Mouse (Mus musculus) liver, embryonic 15.5 days (tissue): ENCODE data around the gene Atad1. TPM values are rescaled to one million over a fixed set of nuclear protein-coding genes. Genes with fewer than 3 reads are reported as not detected.
"Not testable (repeated sequence)": the region's sequence is repeated elsewhere in the genome, so short reads cannot be mapped to it uniquely, and the experiment has no call there.

ENCODE experiments used
- ATAC-seq: fragments of 200-750 bp; cut with Nextera tagmentation; 2 replicates; pipeline ENCODE4 v1.8.0; 2017; ENCODE audit warnings: moderate number of reproducible peaks, mild to moderate bottlenecking, moderate library complexity; ENCODE audit not compliant: insufficient read depth
- H3K27ac ChIP-seq: fragments of 300-500 bp; sonication (generic); replicated peaks from 2 replicates; pipeline ENCODE4 v1.5.1; 2015; ENCODE audit warnings: mild to moderate bottlenecking, inconsistent platforms
- H3K27me3 ChIP-seq: fragments of 300-500 bp; sonication (generic); 2 replicates; pipeline ENCODE4 v1.6.1; 2015; ENCODE audit warnings: mild to moderate bottlenecking, inconsistent platforms
- H3K36me3 ChIP-seq: fragments of 300-500 bp; sonication (generic); replicated peaks from 2 replicates; pipeline ENCODE4 v1.6.1; 2015; ENCODE audit warnings: moderate library complexity, mild to moderate bottlenecking, inconsistent platforms
- H3K4me1 ChIP-seq: fragments of 300-500 bp; sonication (generic); replicated peaks from 2 replicates; pipeline ENCODE4 v1.6.1; 2015; ENCODE audit warnings: inconsistent platforms
- H3K4me2 ChIP-seq: fragments of 300-500 bp; sonication (generic); 2 replicates; pipeline ENCODE4 v1.6.1; 2015; ENCODE audit warnings: moderate library complexity, mild to moderate bottlenecking, inconsistent platforms
- H3K4me3 ChIP-seq: fragments of 300-500 bp; sonication (generic); replicated peaks from 2 replicates; pipeline ENCODE4 v1.5.1; 2015; ENCODE audit warnings: mild to moderate bottlenecking, inconsistent platforms
- H3K9ac ChIP-seq: fragments of 300-500 bp; sonication (generic); 2 replicates; pipeline ENCODE4 v1.6.1; 2015; ENCODE audit warnings: moderate library complexity, mild to moderate bottlenecking, inconsistent platforms
- H3K9me3 ChIP-seq: fragments of 300-500 bp; sonication (generic); replicated peaks from 2 replicates; pipeline ENCODE4 v1.6.1; 2016; ENCODE audit warnings: inconsistent platforms
- WGBS: fragments of 180-500 bp; shearing (Covaris S2); methylation state at CpG from one replicate; pipeline ENCODE4 v1.1.7; 2015; ENCODE audit warnings: mixed read lengths; ENCODE audit not compliant: insufficient replicate concordance; 5-methylcytosine and 5-hydroxymethylcytosine counted together
- polyA plus RNA-seq: library from polyadenylated mRNA; unstranded; fragments of >200 nt; fragmentation: Nextera tagmentation; extraction: Ambion mirVana; gene quantifications from 2 replicates; pipeline ENCODE4 v1.2.1, GENCODE M21; 2015

Atad1 gene
- polyA plus RNA-seq, 1 experiment from 2014 or later = 20.6 TPM

GRCm38 (mm10) chr19:32712588-32713042 is 27.0 kb downstream of the Atad1 start:
- Histone ChIP-seq H3K36me3 (no peaks in the 10 kb centered on the region), H3K4me2 (peak overlapping the region; percentile 88), H3K4me3 (peak overlapping the region; percentile 85), H3K9me3 (no peaks in the 10 kb centered on the region), H3K27ac (peak overlapping the region; percentile 80), H3K9ac (peak overlapping the region; percentile 84), H3K4me1 (peaks cover 32% of the 10 kb centered on the region), H3K27me3 (no peaks in the 10 kb centered on the region)
- WGBS = 2% methylated on average over 11 of the region's 11 CpGs
- ATAC-seq = peak; percentile 82

GRCm38 (mm10) chr19:32711761-32712541 is 27.6 kb downstream of the Atad1 start:
- Histone ChIP-seq H3K4me3 (peak overlapping the region; percentile 85), H3K9me3 (no peaks in the 10 kb centered on the region), H3K4me2 (peak overlapping the region; percentile 88), H3K36me3 (no peaks in the 10 kb centered on the region), H3K9ac (peak overlapping the region; percentile 84), H3K4me1 (peaks cover 32% of the 10 kb centered on the region), H3K27me3 (no peaks in the 10 kb centered on the region), H3K27ac (peak overlapping the region; percentile 80)
- WGBS = under 1% methylated on average over 63 of the region's 63 CpGs
- ATAC-seq = peak; percentile 95

- 39% methylated on average over 3 of the region's 3 CpGs for WGBS
- no peak overlapping the region for H3K9ac ChIP-seq
- H3K27me3 ChIP-seq = no peaks in the 10 kb centered on the region
- peaks cover 11% of the 10 kb centered on the region for H3K36me3 ChIP-seq
- no peak overlapping the region for H3K4me2 ChIP-seq
- no peak overlapping the region for H3K27ac ChIP-seq
- no peak for ATAC-seq
- H3K4me1 ChIP-seq = peaks cover 32% of the 10 kb centered on the region
- no peak overlapping the region for H3K4me3 ChIP-seq
- no peaks in the 10 kb centered on the region for H3K9me3 ChIP-seq
These were observed 29.3 kb downstream of the Atad1 start for GRCm38 (mm10) chr19:32710288-32710687.

- no peak overlapping the region for H3K9ac ChIP-seq
- H3K27ac ChIP-seq = no peak overlapping the region
- WGBS = 72% methylated on average over 5 of the region's 5 CpGs
- H3K27me3 ChIP-seq = no peaks in the 10 kb centered on the region
- no peaks in the 10 kb centered on the region for H3K9me3 ChIP-seq
- H3K4me2 ChIP-seq = no peak overlapping the region
- peaks cover 27% of the 10 kb centered on the region for H3K4me1 ChIP-seq
- H3K4me3 ChIP-seq = no peak overlapping the region
- H3K36me3 ChIP-seq = peaks cover 21% of the 10 kb centered on the region
- no peak for ATAC-seq
These were observed 30.6 kb downstream of the Atad1 start for GRCm38 (mm10) chr19:32708996-32709395.

GRCm38 (mm10) chr19:32702191-32702590 is 37.4 kb downstream of the Atad1 start:
- ATAC-seq = no peak
- peaks cover 55% of the 10 kb centered on the region for H3K36me3 ChIP-seq
- H3K27me3 ChIP-seq = no peaks in the 10 kb centered on the region
- no peak overlapping the region for H3K4me3 ChIP-seq
- H3K4me1 ChIP-seq = no peaks in the 10 kb centered on the region
- H3K4me2 ChIP-seq = no peak overlapping the region
- no peaks in the 10 kb centered on the region for H3K9me3 ChIP-seq
- no peak overlapping the region for H3K27ac ChIP-seq
- H3K9ac ChIP-seq = no peak overlapping the region
- WGBS = 71% methylated on average over 3 of the region's 3 CpGs

GRCm38 (mm10) chr19:32696674-32697073 is 42.9 kb downstream of the Atad1 start:
- no peak for ATAC-seq
- Histone ChIP-seq H3K4me3 (no peak overlapping the region), H3K4me2 (no peak overlapping the region), H3K9me3 (no peaks in the 10 kb centered on the region), H3K27me3 (no peaks in the 10 kb centered on the region), H3K27ac (no peak overlapping the region), H3K4me1 (no peaks in the 10 kb centered on the region), H3K9ac (no peak overlapping the region), H3K36me3 (peaks cover 60% of the 10 kb centered on the region)
- WGBS = 66% methylated on average over 2 of the region's 2 CpGs

- no peaks in the 10 kb centered on the region; the same call in 1 of the 2 replicates for H3K4me1 ChIP-seq
- no peak overlapping the region for H3K9ac ChIP-seq
- no peaks in the 10 kb centered on the region for H3K27me3 ChIP-seq
- WGBS = 42% methylated on average over 6 of the region's 6 CpGs
- H3K27ac ChIP-seq = no peak overlapping the region
- H3K4me2 ChIP-seq = no peak overlapping the region
- H3K9me3 ChIP-seq = no peaks in the 10 kb centered on the region
- ATAC-seq = no peak
- H3K36me3 ChIP-seq = peaks cover 47% of the 10 kb centered on the region
- no peak overlapping the region for H3K4me3 ChIP-seq
These were observed 49.9 kb downstream of the Atad1 start for GRCm38 (mm10) chr19:32689724-32690123.

- not testable (repeated sequence) for ATAC-seq, H3K9ac ChIP-seq
These were observed 51.4 kb downstream of the Atad1 start for GRCm38 (mm10) chr19:32688227-32688626.

GRCm38 (mm10) chr19:32687721-32688120 is 51.9 kb downstream of the Atad1 start:
- Histone ChIP-seq H3K4me3 (no peak overlapping the region), H3K4me2 (no peak overlapping the region), H3K27ac (no peak overlapping the region), H3K36me3 (peaks cover 32% of the 10 kb centered on the region), H3K4me1 (no peaks in the 10 kb centered on the region; the same call in 1 of the 2 replicates), H3K27me3 (no peaks in the 10 kb centered on the region), H3K9me3 (no peaks in the 10 kb centered on the region), H3K9ac (no peak overlapping the region)
- no peak for ATAC-seq
- 78% methylated on average over 5 of the region's 5 CpGs for WGBS

More at GRCm38 (mm10) chr19:32688227-32688626, 51.4 kb downstream of the Atad1 start:
- not testable (repeated sequence) for H3K27me3 ChIP-seq, H3K4me2 ChIP-seq, H3K27ac ChIP-seq, H3K4me1 ChIP-seq, H3K9me3 ChIP-seq, H3K4me3 ChIP-seq
- H3K36me3 ChIP-seq = peaks cover 34% of the 10 kb centered on the region
- WGBS = 51% methylated on average over 3 of the region's 3 CpGs

- no peaks in the 10 kb centered on the region for H3K9me3 ChIP-seq
- no peak overlapping the region for H3K4me3 ChIP-seq
- 0 out of 2 replicates have a peak, but pooled peaks cover 2% of the 10 kb centered on the region for H3K4me1 ChIP-seq
- H3K27me3 ChIP-seq = no peaks in the 10 kb centered on the region
- H3K4me2 ChIP-seq = no peak overlapping the region
- H3K36me3 ChIP-seq = peaks cover 29% of the 10 kb centered on the region
- H3K27ac ChIP-seq = no peak overlapping the region
- 78% methylated on average over 5 of the region's 5 CpGs for WGBS
- no peak for ATAC-seq
- no peak overlapping the region for H3K9ac ChIP-seq
These were observed 56.5 kb downstream of the Atad1 start for GRCm38 (mm10) chr19:32683081-32683480.

GRCm38 (mm10) chr19:32680894-32681293 is 58.7 kb downstream of the Atad1 start:
- no peak overlapping the region for H3K27ac ChIP-seq
- H3K4me2 ChIP-seq = no peak overlapping the region

More at GRCm38 (mm10) chr19:32680894-32681293, 58.7 kb downstream of the Atad1 start:
- Histone ChIP-seq H3K36me3 (peaks cover 23% of the 10 kb centered on the region), H3K27me3 (no peaks in the 10 kb centered on the region), H3K4me1 (0 out of 2 replicates have a peak, but pooled peaks cover 2% of the 10 kb centered on the region), H3K4me3 (no peak overlapping the region), H3K9me3 (no peaks in the 10 kb centered on the region), H3K9ac (no peak overlapping the region)
- ATAC-seq = no peak
- 83% methylated on average over 2 of the region's 2 CpGs for WGBS
